Mouse (Mus musculus) G1E (cell line): Measurements from ENCODE around the gene Cblb. TPM values are rescaled to one million over a fixed set of nuclear protein-coding genes. Genes with fewer than 3 reads are reported as not detected.

Experiments used
- ATAC-seq: 2 replicates; pipeline ENCODE4 v1.8.0; 2016; ENCODE audit warnings: mild to moderate bottlenecking; ENCODE audit not compliant: insufficient number of reproducible peaks, poor library complexity, low FRiP score, severe bottlenecking; ENCODE audit errors: extremely low read depth
- DNase-seq: peaks from one replicate; pipeline ENCODE4 v3.0.0; 2012; ENCODE audit warnings: low spot score
- H3K27me3 ChIP-seq: 2 replicates; pipeline ENCODE4 v1.6.1; 2012; ENCODE audit warnings: mild to moderate bottlenecking, low read length, inconsistent platforms; ENCODE audit not compliant: insufficient read depth
- H3K36me3 ChIP-seq: replicated peaks from 2 replicates; pipeline ENCODE3; 2012; ENCODE audit warnings: mild to moderate bottlenecking, inconsistent platforms
- H3K4me1 ChIP-seq: 2 replicates; pipeline ENCODE4 v1.6.1; 2012; ENCODE audit warnings: low read depth, low read length, inconsistent platforms, mixed read lengths; ENCODE audit not compliant: insufficient read depth
- H3K4me3 ChIP-seq: 2 replicates; pipeline ENCODE4 v1.5.1; 2012; ENCODE audit warnings: low read depth, mild to moderate bottlenecking, inconsistent platforms, low read length, moderate library complexity, mixed read lengths
- H3K9me3 ChIP-seq: replicated peaks from 2 replicates; pipeline ENCODE4 v1.6.1; 2012; ENCODE audit warnings: inconsistent platforms
- CTCF ChIP-seq: IDR thresholded peaks from 2 replicates; pipeline ENCODE4 v1.5.1; 2012; ENCODE audit warnings: low read depth, low read length, inconsistent platforms, mixed read lengths
- GATA1 ChIP-seq: IDR thresholded peaks from 2 replicates; pipeline ENCODE4 v1.6.1; 2012; ENCODE audit warnings: borderline replicate concordance, low read length, inconsistent platforms, mixed read lengths
- GATA2 ChIP-seq: IDR thresholded peaks from 2 replicates; pipeline ENCODE4 v1.6.1; 2012; ENCODE audit warnings: low read depth, low read length, inconsistent platforms, borderline replicate concordance
- POLR2AphosphoS5 ChIP-seq: IDR thresholded peaks from 2 replicates; pipeline ENCODE4 v1.6.1; 2012; ENCODE audit warnings: low read depth, low read length, inconsistent platforms; ENCODE audit not compliant: insufficient replicate concordance
- TAL1 ChIP-seq: conservative IDR thresholded peaks from 2 replicates; pipeline ENCODE4 v1.6.1; 2012; ENCODE audit warnings: low read depth, low read length, inconsistent platforms, mixed read lengths
- polyA plus RNA-seq: library from polyadenylated mRNA; stranded (reverse); fragments of >175 nt; gene quantifications from 2 replicates; pipeline ENCODE4 v1.2.3, GENCODE M21; 2012
- total RNA-seq, 2 experiments: library from RNA; stranded (forward) in 1 of 2; stranded (reverse) in 1 of 2; fragments of 200-1000 nt in 1 of 2; fragments of >200 nt in 1 of 2; fragmentation: Nextera tagmentation in 1 of 2; gene quantifications; 2 replicates each; pipeline ENCODE4 v1.2.3; 2014 to 2017

Cblb gene
- total and polyA plus RNA-seq, 3 experiments, result 5.4 to 31.9 (median 9.1) TPM

- H3K4me3 ChIP-seq, result no peak overlapping the region
- H3K4me1 ChIP-seq, result no peaks in the 10 kb centered on the region
- no peaks in the 10 kb centered on the region for H3K9me3 ChIP-seq
- H3K27me3 ChIP-seq, result no peaks in the 10 kb centered on the region
- ATAC-seq (no peak), DNase-seq (no peak)
- TF ChIP-seq TAL1 (no peak), GATA1 (no peak), GATA2 (no peak), CTCF (no peak), POLR2AphosphoS5 (no peak)
- peaks cover 13% of the 10 kb centered on the region for H3K36me3 ChIP-seq
Observed at GRCm38 (mm10) chr16:52071766-52072209, 40.8 kb downstream of the Cblb start.

GRCm38 (mm10) chr16:52076652-52077051 lies 45.6 kb downstream of the Cblb start:
- no peaks in the 10 kb centered on the region for H3K27me3 ChIP-seq
- H3K9me3 ChIP-seq, result no peaks in the 10 kb centered on the region
- ATAC-seq, result no peak
- H3K36me3 ChIP-seq, result peaks cover 7% of the 10 kb centered on the region
- no peak for TF ChIP-seq GATA1
- TF ChIP-seq CTCF, result no peak
- TF ChIP-seq GATA2, result no peak
- no peak for TF ChIP-seq TAL1
- no peak for TF ChIP-seq POLR2AphosphoS5
- DNase-seq, result no peak
- H3K4me3 ChIP-seq, result no peak overlapping the region
- H3K4me1 ChIP-seq, result peaks cover 19% of the 10 kb centered on the region

DNA sequence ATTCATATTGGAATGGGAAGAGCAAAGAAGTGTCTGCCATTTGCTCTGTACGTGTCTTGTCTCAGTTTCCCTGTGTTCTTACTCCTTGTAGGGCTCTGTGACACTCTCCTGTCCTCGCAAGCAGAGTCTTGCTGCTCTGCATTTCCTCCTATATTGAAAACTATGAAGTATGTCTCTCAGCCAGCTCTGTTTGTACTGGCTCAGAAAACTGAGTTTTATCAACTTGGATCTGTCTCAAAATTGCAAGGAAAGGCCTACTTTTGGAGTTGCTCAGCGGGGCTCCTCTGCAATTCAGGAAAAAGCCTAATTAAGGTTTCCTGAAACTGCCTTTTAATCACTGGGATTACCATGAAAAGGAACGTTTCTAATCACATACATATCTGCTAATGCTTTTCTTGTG lies 46.9 kb downstream of the Cblb start:
- no peak for ATAC-seq
- Histone ChIP-seq H3K4me3 (no peak overlapping the region), H3K9me3 (no peaks in the 10 kb centered on the region), H3K4me1 (peaks cover 29% of the 10 kb centered on the region), H3K27me3 (no peaks in the 10 kb centered on the region), H3K36me3 (peaks cover 7% of the 10 kb centered on the region)
- no peak for TF ChIP-seq GATA1
- no peak for DNase-seq

DNA sequence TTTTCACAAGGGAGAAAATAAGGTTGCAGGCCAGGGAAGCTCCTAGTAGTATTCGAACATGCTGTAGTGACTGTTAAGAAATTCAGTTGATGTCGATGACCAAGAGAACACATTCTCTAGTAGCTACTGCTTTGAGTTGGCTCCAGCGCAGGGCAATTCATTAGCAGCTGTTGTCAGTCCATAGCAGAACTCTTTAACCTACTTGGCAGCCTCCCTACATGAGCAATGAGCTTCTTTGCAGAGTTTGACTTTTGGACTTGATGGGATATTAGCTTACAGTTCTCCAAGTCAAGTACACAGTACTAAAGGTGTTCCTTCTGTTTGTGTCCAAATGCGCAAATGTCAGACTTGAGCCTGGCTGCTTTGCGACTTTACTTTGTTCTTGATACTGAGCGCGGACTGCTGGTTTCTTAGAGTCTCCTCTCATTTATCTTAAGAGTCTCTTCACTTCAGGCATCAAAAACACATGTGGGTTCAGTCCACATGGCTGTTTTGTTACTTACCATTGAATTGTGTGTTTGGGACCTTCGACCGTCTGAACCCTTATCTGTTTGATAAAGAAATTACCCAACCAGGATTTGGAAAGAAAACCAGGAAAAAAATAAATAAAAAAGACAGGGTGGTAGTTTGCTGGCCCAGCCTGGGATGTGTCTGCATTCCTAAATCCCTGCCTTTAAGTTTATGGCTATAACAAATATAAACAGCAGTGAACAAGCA lies 47.9 kb downstream of the Cblb start:
- DNase-seq, result no peak
- TF ChIP-seq GATA1 (no peak), GATA2 (no peak), TAL1 (no peak), CTCF (no peak), POLR2AphosphoS5 (no peak)
- Histone ChIP-seq H3K36me3 (peaks cover 7% of the 10 kb centered on the region), H3K9me3 (no peaks in the 10 kb centered on the region), H3K4me3 (no peak overlapping the region), H3K27me3 (no peaks in the 10 kb centered on the region), H3K4me1 (peaks cover 35% of the 10 kb centered on the region)
- no peak for ATAC-seq

- no peak for DNase-seq
- TF ChIP-seq GATA1 (no peak), GATA2 (no peak), POLR2AphosphoS5 (no peak), CTCF (no peak), TAL1 (no peak)
- Histone ChIP-seq H3K4me1 (peaks cover 35% of the 10 kb centered on the region), H3K36me3 (peaks cover 5% of the 10 kb centered on the region), H3K9me3 (no peaks in the 10 kb centered on the region), H3K4me3 (no peak overlapping the region), H3K27me3 (no peaks in the 10 kb centered on the region)
- no peak for ATAC-seq
Observed at GRCm38 (mm10) chr16:52079475-52079823, 48.4 kb downstream of the Cblb start.

- H3K4me3 ChIP-seq, result peak overlapping the region; percentile 57; the same call in 1 of the 2 replicates
- DNase-seq, result no peak
- H3K27me3 ChIP-seq, result no peaks in the 10 kb centered on the region
- no peaks in the 10 kb centered on the region for H3K9me3 ChIP-seq
- peaks cover 5% of the 10 kb centered on the region for H3K36me3 ChIP-seq
- H3K4me1 ChIP-seq, result peaks cover 35% of the 10 kb centered on the region
- ATAC-seq, result no peak; the same call in 1 of the 2 replicates
- TF ChIP-seq GATA2 (no peak), GATA1 (no peak), POLR2AphosphoS5 (no peak), TAL1 (no peak), CTCF (no peak)
Observed at GRCm38 (mm10) chr16:52080619-52081395, 49.8 kb downstream of the Cblb start.
